ENCODE assay signal across 17 mouse cellular contexts in genomic region chr7:133440086-133440485, GRCm38 (mm10).
DNase-seq lines count a peak whose midpoint lies in the region; ATAC-seq lines count a peak whose summit lies in the region.
"Had no signal": no experiment of that assay in that cellular context is flagged by ENCODE, and none has a peak within 500 bp of the region (broad histone marks: within the 10 kb centered on the region; RNA-seq: fewer than 3 reads in every experiment).

No protein-coding gene starts in this region.

- WGBS in kidney, embryonic 15.5 days, result 78% methylated on average over 6 of the region's 6 CpGs
- WGBS in embryonic facial prominence, embryonic 12.5 days, result 78% methylated on average over 6 of the region's 6 CpGs
- WGBS in forebrain, embryonic 14.5 days, result 10% methylated on average over 6 of the region's 6 CpGs
- 57% methylated on average over 6 of the region's 6 CpGs for WGBS in midbrain, embryonic 15.5 days

- no peak overlapping the region for H3K9ac ChIP-seq in kidney, embryonic 15.5 days
- H3K9ac ChIP-seq in embryonic facial prominence, embryonic 12.5 days, result no peak overlapping the region
- H3K9ac ChIP-seq in forebrain, embryonic 14.5 days (ENCODE audit: low read length), result no peak overlapping the region
- no peak overlapping the region for H3K9ac ChIP-seq in midbrain, embryonic 15.5 days
- H3K9ac ChIP-seq: liver, embryonic 14.5 days had no signal

- no peaks in the 10 kb centered on the region for H3K27me3 ChIP-seq in kidney, embryonic 15.5 days
- H3K27me3 ChIP-seq in embryonic facial prominence, embryonic 12.5 days, result no peaks in the 10 kb centered on the region
- H3K27me3 ChIP-seq in forebrain, embryonic 14.5 days (replicated peaks; ENCODE audit: control insufficient read depth, insufficient read depth, low read length), result no peaks in the 10 kb centered on the region
- H3K27me3 ChIP-seq in midbrain, embryonic 15.5 days (replicated peaks), result no peaks in the 10 kb centered on the region; the same call in 1 of the 2 replicates

- H3K4me1 ChIP-seq in kidney, embryonic 15.5 days, result peaks cover 26% of the 10 kb centered on the region
- peaks cover 32% of the 10 kb centered on the region for H3K4me1 ChIP-seq in embryonic facial prominence, embryonic 12.5 days
- H3K4me1 ChIP-seq in forebrain, embryonic 14.5 days (ENCODE audit: control insufficient read depth, insufficient read depth, low read length), result peaks cover 26% of the 10 kb centered on the region
- H3K4me1 ChIP-seq in midbrain, embryonic 15.5 days, result peaks cover 20% of the 10 kb centered on the region

- intact Hi-C loops in left cerebral cortex, postnatal 36 days (cut with DNase I), result no loop called here

- peak overlapping the region; percentile 57; the same call in 1 of the 2 replicates for H3K27ac ChIP-seq in kidney, embryonic 15.5 days
- H3K27ac ChIP-seq in embryonic facial prominence, embryonic 12.5 days, result 0 out of 2 replicates have a peak overlapping the region, but pooled peaks have one; percentile 4
- peak overlapping the region; percentile 80 for H3K27ac ChIP-seq in forebrain, embryonic 14.5 days (ENCODE audit: low read depth, low read length)
- 0 out of 2 replicates have a peak overlapping the region, but pooled peaks have one; percentile 4 for H3K27ac ChIP-seq in midbrain, embryonic 15.5 days
- H3K27ac ChIP-seq: heart, embryonic 10.5 days; liver, embryonic 14.5 days had no signal

- H3K4me2 ChIP-seq in kidney, embryonic 15.5 days, result no peak overlapping the region
- H3K4me2 ChIP-seq in embryonic facial prominence, embryonic 12.5 days (replicated peaks), result no peak overlapping the region
- peak overlapping the region; percentile 44 for H3K4me2 ChIP-seq in forebrain, embryonic 14.5 days (ENCODE audit: low read length)
- H3K4me2 ChIP-seq in midbrain, embryonic 15.5 days, result no peak overlapping the region

- no peaks in the 10 kb centered on the region for H3K36me3 ChIP-seq in kidney, embryonic 15.5 days
- H3K36me3 ChIP-seq in embryonic facial prominence, embryonic 12.5 days, result no peaks in the 10 kb centered on the region
- no peaks in the 10 kb centered on the region for H3K36me3 ChIP-seq in forebrain, embryonic 14.5 days (ENCODE audit: control insufficient read depth, insufficient read depth, low read length)
- H3K36me3 ChIP-seq in midbrain, embryonic 15.5 days (replicated peaks), result no peaks in the 10 kb centered on the region
- H3K36me3 ChIP-seq: heart, embryonic 10.5 days had no signal

- no peak for DNase-seq in kidney, postnatal 14 days
- peak; percentile 77 for DNase-seq in forebrain, embryonic 14.5 days (ENCODE audit: low spot score)
- no peak for DNase-seq in left cerebral cortex, postnatal 36 days (ENCODE audit: low spot score in 2 of 2)
- DNase-seq in left cerebral cortex, adult 8-10 months (ENCODE audit: low spot score in 2 of 2), result no peak
- DNase-seq: adrenal gland, adult 8-10 months; cerebellum, adult 11-12 months; cerebellum, postnatal 36 days; gastrocnemius, postnatal 25 days; kidney, adult 18-20 months; thymus, postnatal 25 days had no signal

- no peak for ATAC-seq in kidney, embryonic 15.5 days (replicated peaks; ENCODE audit: low FRiP score)
- no peak for ATAC-seq in embryonic facial prominence, embryonic 12.5 days (ENCODE audit: insufficient number of reproducible peaks, insufficient read depth, low FRiP score, low TSS enrichment)
- peak; percentile 24 for ATAC-seq in forebrain, embryonic 14.5 days
- ATAC-seq in midbrain, embryonic 15.5 days (replicated peaks), result no peak
- ATAC-seq: lung, postnatal 0 days had no signal

- H3K9me3 ChIP-seq in kidney, embryonic 15.5 days (replicated peaks), result no peaks in the 10 kb centered on the region
- H3K9me3 ChIP-seq in embryonic facial prominence, embryonic 12.5 days, result no peaks in the 10 kb centered on the region
- H3K9me3 ChIP-seq in forebrain, embryonic 14.5 days (replicated peaks; ENCODE audit: control insufficient read depth, low read length), result no peaks in the 10 kb centered on the region
- H3K9me3 ChIP-seq in midbrain, embryonic 15.5 days, result no peaks in the 10 kb centered on the region
- H3K9me3 ChIP-seq: heart, embryonic 10.5 days had no signal

- H3K4me3 ChIP-seq in kidney, embryonic 15.5 days (replicated peaks), result no peak overlapping the region
- no peak overlapping the region for H3K4me3 ChIP-seq in embryonic facial prominence, embryonic 12.5 days
- H3K4me3 ChIP-seq in forebrain, embryonic 14.5 days (ENCODE audit: low read depth, low read length), result no peak overlapping the region
- no peak overlapping the region for H3K4me3 ChIP-seq in midbrain, embryonic 15.5 days
- H3K4me3 ChIP-seq: heart, embryonic 10.5 days; myocyte had no signal

Comparison
In these comparisons a context has a peak if more than half of its experiments do, and no peak if none do; other contexts are left out.
1. H3K27ac ChIP-seq: peak in every context shown above with its lines; median percentile 80 in forebrain, embryonic 14.5 days; 57 in kidney, embryonic 15.5 days; 4 in embryonic facial prominence, embryonic 12.5 days; 4 in midbrain, embryonic 15.5 days.